Comparison of ENCODE assay signal across 22 mouse cellular contexts in the genomic region with DNA sequence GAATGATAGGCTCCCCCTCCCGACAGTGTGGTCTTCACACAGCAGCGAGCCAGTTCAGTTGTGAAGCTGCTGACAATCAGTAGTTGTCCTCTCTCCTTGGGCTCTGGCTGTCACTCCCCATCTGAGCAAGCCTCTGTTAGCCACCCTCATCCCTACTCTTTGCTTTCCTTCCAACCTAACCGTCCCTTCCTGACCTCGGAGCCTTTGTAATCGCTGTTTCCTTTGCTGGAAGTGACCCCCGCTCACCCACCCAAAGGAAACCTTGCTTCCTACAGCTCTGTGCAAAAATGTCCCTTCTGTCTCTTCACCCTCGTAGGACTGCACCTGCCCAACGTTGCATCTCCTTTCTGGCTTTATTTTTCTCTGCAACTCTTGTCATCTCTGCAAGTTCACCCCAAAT. TPM values are rescaled to one million over a fixed set of nuclear protein-coding genes. Genes with fewer than 3 reads are reported as not detected.
"Had no signal": no experiment of that assay in that cellular context is flagged by ENCODE, and none has a peak within 500 bp of the region (broad histone marks: within the 10 kb centered on the region; RNA-seq: fewer than 3 reads in every experiment).

No protein-coding gene starts in this region.

- H3K9me3 ChIP-seq: limb, embryonic 13.5 days; liver, embryonic 15.5 days; megakaryocyte, embryonic 14.5 days; midbrain, embryonic 13.5 days had no signal

- ATAC-seq: midbrain, embryonic 13.5 days had no signal

- H3K27me3 ChIP-seq: limb, embryonic 13.5 days; liver, embryonic 15.5 days had no signal

- H3K4me3 ChIP-seq: limb, embryonic 13.5 days; liver, embryonic 15.5 days; megakaryocyte, embryonic 14.5 days; midbrain, embryonic 13.5 days had no signal

- DNase-seq: kidney, adult 9 months; kidney, postnatal 36 days; layer of hippocampus, adult 9-11 months; layer of hippocampus, postnatal 36 days; lung, embryonic 14.5 days; lung, postnatal 14 days; right cerebral cortex, adult 18-20 months; right cerebral cortex, postnatal 25 days; thymus, adult 2 months; thymus, postnatal 25 days had no signal

- H3K27ac ChIP-seq: limb, embryonic 13.5 days; liver, embryonic 15.5 days; macrophage; midbrain, embryonic 13.5 days had no signal

- H3K9ac ChIP-seq: limb, embryonic 13.5 days; liver, embryonic 15.5 days; lung, embryonic 14.5 days; midbrain, embryonic 13.5 days had no signal

- H3K4me2 ChIP-seq: limb, embryonic 13.5 days; liver, embryonic 11.5 days; liver, embryonic 15.5 days; lung, embryonic 14.5 days; midbrain, embryonic 13.5 days had no signal

- H3K36me3 ChIP-seq: limb, embryonic 13.5 days; liver, embryonic 15.5 days; midbrain, embryonic 13.5 days had no signal

RNA-seq across cellular contexts. Expression of a gene that starts 43.0 kb away (rescaled TPM):
- total RNA-seq: layer of hippocampus, adult 18-20 months; layer of hippocampus, postnatal 36 days; left cerebral cortex, adult 8-10 months; left cerebral cortex, postnatal 36 days; midbrain, postnatal 0 days had no signal
- polyA plus RNA-seq: kidney, postnatal 0 days; liver, embryonic 11.5 days; liver, embryonic 15.5 days; lung, embryonic 14.5 days; midbrain, embryonic 13.5 days; small intestine, adult 2 months; thymus, adult 2 months had no signal
